Mouse (Mus musculus) megakaryocyte, embryonic 14.5 days (primary cell): ENCODE results near the gene Vtn.

Experiments
- FLI1 ChIP-seq: IDR thresholded peaks from 2 replicates; pipeline ENCODE4 v1.6.1; 2012; ENCODE audit warnings: low read length, inconsistent platforms, mixed read lengths
- GATA1 ChIP-seq: IDR thresholded peaks from 3 replicates; pipeline ENCODE4 v1.6.1; 2012; ENCODE audit warnings: mixed read lengths, low read length, inconsistent platforms, borderline replicate concordance

DNA sequence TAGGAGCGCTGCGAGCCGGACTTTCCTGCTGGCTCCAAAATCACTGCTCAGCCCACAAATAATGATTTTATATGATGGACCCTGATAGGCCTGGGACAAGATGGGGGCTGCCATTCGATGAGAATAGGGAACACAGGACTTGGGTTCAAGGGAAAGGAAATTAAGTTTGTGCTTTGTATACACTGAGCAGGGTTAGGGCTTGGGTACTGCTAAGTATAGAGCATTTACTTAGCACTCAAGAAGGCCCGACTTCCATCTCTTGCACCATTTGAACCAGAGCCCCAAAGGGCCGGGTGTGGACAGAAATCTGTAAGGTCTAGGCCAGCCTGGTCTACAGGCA is 52.1 kb downstream of the Vtn start:
- no peak for TF ChIP-seq GATA1
- no peak for TF ChIP-seq FLI1
